Mouse (Mus musculus): ENCODE data around the gene Exosc7. TPM values are rescaled to one million over a fixed set of nuclear protein-coding genes. Genes with fewer than 3 reads are reported as not detected.

Exosc7 gene
- polyA plus RNA-seq, 1 experiment from 2014 or later: 146 TPM

GRCm38 (mm10) chr9:123124413-123124981 lies 11.5 kb downstream of the Exosc7 start:
- ATAC-seq (replicated peaks; ENCODE audit: low FRiP score, low TSS enrichment, low read depth) (no peak), DNase-seq (ENCODE audit: low spot score) (no peak)
- Histone ChIP-seq H3K4me3 (ENCODE audit: low read depth, low read length) (no peak overlapping the region), H3K9me3 (ENCODE audit: control insufficient read depth, low read length) (no peaks in the 10 kb centered on the region), H3K9ac (ENCODE audit: low read length) (no peak overlapping the region), H3K4me2 (ENCODE audit: low read length) (no peak overlapping the region), H3K36me3 (ENCODE audit: control insufficient read depth, insufficient read depth, low read length) (peaks cover 78% of the 10 kb centered on the region), H3K27ac (ENCODE audit: low read depth) (no peak overlapping the region), H3K4me1 (replicated peaks; ENCODE audit: control insufficient read depth, insufficient read depth, low read length) (no peaks in the 10 kb centered on the region), H3K27me3 (replicated peaks; ENCODE audit: control insufficient read depth, insufficient read depth, low read length) (no peaks in the 10 kb centered on the region)
- 93% methylated on average over 2 of the region's 2 CpGs for WGBS

DNA sequence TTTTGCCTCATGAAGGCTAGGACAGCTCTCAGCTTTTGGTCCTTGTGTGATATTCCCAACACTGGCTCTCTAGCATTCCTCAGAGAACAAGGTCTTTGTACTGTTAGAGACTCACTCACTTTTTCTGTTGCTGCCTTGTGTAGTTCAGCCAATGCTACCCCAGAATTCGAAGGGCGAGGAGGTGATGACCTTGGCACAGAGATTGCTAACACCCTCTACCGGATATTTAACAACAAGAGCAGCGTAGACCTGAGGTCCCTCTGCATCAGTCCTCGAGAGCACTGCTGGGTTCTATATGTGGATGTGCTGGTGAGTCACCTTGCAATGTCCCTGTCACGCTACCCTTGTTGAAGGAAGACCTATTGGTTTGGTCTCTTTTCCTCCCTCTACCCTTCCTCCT lies 14.6 kb downstream of the Exosc7 start:
- peaks cover 84% of the 10 kb centered on the region for H3K36me3 ChIP-seq (ENCODE audit: control insufficient read depth, insufficient read depth, low read length)

DNA sequence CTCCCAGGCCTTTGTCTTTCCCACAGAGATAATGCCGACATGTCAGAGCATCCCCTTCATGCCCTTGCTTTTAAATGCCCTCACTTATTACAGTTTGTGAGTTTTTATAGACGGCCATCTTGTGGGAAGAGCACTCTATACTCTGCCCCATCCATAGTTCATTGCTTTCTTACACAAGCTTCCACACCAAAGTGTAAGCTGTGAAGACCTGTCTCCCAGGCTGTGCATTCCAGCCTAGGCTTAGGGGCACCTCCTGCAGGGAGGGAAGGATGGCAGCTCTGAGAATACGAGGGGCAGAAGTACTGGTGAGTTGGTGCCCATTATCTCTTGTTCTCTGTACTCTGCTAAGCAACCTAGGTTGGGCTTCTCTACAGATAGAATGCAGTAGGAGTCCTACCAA lies 20.0 kb downstream of the Exosc7 start:
- no peak for DNase-seq (ENCODE audit: low spot score)
- H3K27ac ChIP-seq (ENCODE audit: low read depth): no peak overlapping the region

More for the DNA sequence above, 14.6 kb downstream of the Exosc7 start:
- Histone ChIP-seq H3K9ac (ENCODE audit: low read length) (no peak overlapping the region), H3K4me1 (replicated peaks; ENCODE audit: control insufficient read depth, insufficient read depth, low read length) (no peaks in the 10 kb centered on the region), H3K4me3 (ENCODE audit: low read depth, low read length) (no peak overlapping the region), H3K4me2 (ENCODE audit: low read length) (no peak overlapping the region), H3K27me3 (replicated peaks; ENCODE audit: control insufficient read depth, insufficient read depth, low read length) (no peaks in the 10 kb centered on the region), H3K27ac (ENCODE audit: low read depth) (no peak overlapping the region), H3K9me3 (ENCODE audit: control insufficient read depth, low read length) (no peaks in the 10 kb centered on the region)
- no peak for ATAC-seq (replicated peaks; ENCODE audit: low FRiP score, low TSS enrichment, low read depth)
- WGBS: 90% methylated on average over 6 of the region's 6 CpGs
- no peak for DNase-seq (ENCODE audit: low spot score)

GRCm38 (mm10) chr9:123136953-123137682 lies 24.1 kb downstream of the Exosc7 start:
- H3K9me3 ChIP-seq (ENCODE audit: control insufficient read depth, low read length): no peaks in the 10 kb centered on the region
- DNase-seq (ENCODE audit: low spot score) (no peak), ATAC-seq (replicated peaks; ENCODE audit: low FRiP score, low TSS enrichment, low read depth) (no peak)
- 0 out of 2 replicates have a peak, but pooled peaks cover 3% of the 10 kb centered on the region for H3K4me1 ChIP-seq (replicated peaks; ENCODE audit: control insufficient read depth, insufficient read depth, low read length)
- H3K36me3 ChIP-seq (ENCODE audit: control insufficient read depth, insufficient read depth, low read length): peaks cover 76% of the 10 kb centered on the region
- H3K4me3 ChIP-seq (ENCODE audit: low read depth, low read length): no peak overlapping the region
- 88% methylated on average over 7 of the region's 7 CpGs for WGBS
- no peak overlapping the region for H3K9ac ChIP-seq (ENCODE audit: low read length)
- no peaks in the 10 kb centered on the region for H3K27me3 ChIP-seq (replicated peaks; ENCODE audit: control insufficient read depth, insufficient read depth, low read length)
- no peak overlapping the region for H3K4me2 ChIP-seq (ENCODE audit: low read length)
- no peak overlapping the region for H3K27ac ChIP-seq (ENCODE audit: low read depth)

More for the DNA sequence above, 20.0 kb downstream of the Exosc7 start:
- no peak overlapping the region for H3K9ac ChIP-seq (ENCODE audit: low read length)
- H3K9me3 ChIP-seq (ENCODE audit: control insufficient read depth, low read length): no peaks in the 10 kb centered on the region
- no peaks in the 10 kb centered on the region for H3K4me1 ChIP-seq (replicated peaks; ENCODE audit: control insufficient read depth, insufficient read depth, low read length)
- 86% methylated on average over 3 of the region's 3 CpGs for WGBS
- no peaks in the 10 kb centered on the region for H3K27me3 ChIP-seq (replicated peaks; ENCODE audit: control insufficient read depth, insufficient read depth, low read length)
- no peak overlapping the region for H3K4me3 ChIP-seq (ENCODE audit: low read depth, low read length)
- ATAC-seq (replicated peaks; ENCODE audit: low FRiP score, low TSS enrichment, low read depth): no peak
- no peak overlapping the region for H3K4me2 ChIP-seq (ENCODE audit: low read length)
- peaks cover 99% of the 10 kb centered on the region for H3K36me3 ChIP-seq (ENCODE audit: control insufficient read depth, insufficient read depth, low read length)

GRCm38 (mm10) chr9:123138891-123139474 lies 26.0 kb downstream of the Exosc7 start:
- H3K9me3 ChIP-seq (ENCODE audit: control insufficient read depth, low read length): peaks cover 9% of the 10 kb centered on the region; the same call in 1 of the 2 replicates
- 55% methylated on average over 5 of the region's 5 CpGs for WGBS
- ATAC-seq (replicated peaks; ENCODE audit: low FRiP score, low TSS enrichment, low read depth): peak; percentile 51; the same call in 1 of the 2 replicates
- peak; percentile 55 for DNase-seq (ENCODE audit: low spot score)
- H3K4me2 ChIP-seq (ENCODE audit: low read length): no peak overlapping the region
- peak overlapping the region; percentile 30; the same call in 1 of the 2 replicates for H3K27ac ChIP-seq (ENCODE audit: low read depth)
- peaks cover 57% of the 10 kb centered on the region for H3K36me3 ChIP-seq (ENCODE audit: control insufficient read depth, insufficient read depth, low read length)
- no peaks in the 10 kb centered on the region for H3K27me3 ChIP-seq (replicated peaks; ENCODE audit: control insufficient read depth, insufficient read depth, low read length)
- H3K4me3 ChIP-seq (ENCODE audit: low read depth, low read length): no peak overlapping the region
- no peak overlapping the region for H3K9ac ChIP-seq (ENCODE audit: low read length)
- H3K4me1 ChIP-seq (replicated peaks; ENCODE audit: control insufficient read depth, insufficient read depth, low read length): 0 out of 2 replicates have a peak, but pooled peaks cover 3% of the 10 kb centered on the region

- Histone ChIP-seq H3K9ac (ENCODE audit: low read length) (no peak overlapping the region), H3K4me3 (ENCODE audit: low read depth, low read length) (no peak overlapping the region), H3K27me3 (replicated peaks; ENCODE audit: control insufficient read depth, insufficient read depth, low read length) (no peaks in the 10 kb centered on the region), H3K4me2 (ENCODE audit: low read length) (no peak overlapping the region), H3K9me3 (ENCODE audit: control insufficient read depth, low read length) (peaks cover 12% of the 10 kb centered on the region; the same call in 1 of the 2 replicates), H3K36me3 (ENCODE audit: control insufficient read depth, insufficient read depth, low read length) (peaks cover 47% of the 10 kb centered on the region), H3K4me1 (replicated peaks; ENCODE audit: control insufficient read depth, insufficient read depth, low read length) (0 out of 2 replicates have a peak, but pooled peaks cover 3% of the 10 kb centered on the region), H3K27ac (ENCODE audit: low read depth) (no peak overlapping the region)
- 87% methylated on average over 4 of the region's 4 CpGs for WGBS
- DNase-seq (ENCODE audit: low spot score) (no peak), ATAC-seq (replicated peaks; ENCODE audit: low FRiP score, low TSS enrichment, low read depth) (no peak)
Observed at GRCm38 (mm10) chr9:123139887-123140614, 27.0 kb downstream of the Exosc7 start.

DNA sequence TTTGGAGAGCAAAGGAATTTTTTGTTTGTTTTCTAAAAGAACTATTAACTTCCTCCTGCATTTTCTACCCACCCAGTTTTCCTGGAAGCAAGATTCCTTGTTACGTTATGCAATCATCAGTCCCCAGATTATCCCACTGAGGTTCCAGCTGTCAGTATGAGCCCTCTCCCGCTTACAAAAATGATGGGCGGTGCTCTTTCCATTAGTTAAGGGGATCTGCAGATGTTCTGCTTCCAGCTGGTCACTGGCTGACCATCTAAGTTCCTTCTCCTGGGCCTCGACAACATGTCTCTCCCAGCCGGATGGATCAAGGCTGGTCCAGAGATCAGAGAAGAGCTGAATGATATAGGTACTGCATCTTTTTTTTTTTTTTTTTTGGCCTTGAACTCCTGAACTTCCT lies 35.4 kb downstream of the Exosc7 start:
- H3K36me3 ChIP-seq (ENCODE audit: control insufficient read depth, insufficient read depth, low read length): no peaks in the 10 kb centered on the region
- no peaks in the 10 kb centered on the region for H3K4me1 ChIP-seq (replicated peaks; ENCODE audit: control insufficient read depth, insufficient read depth, low read length)
- H3K4me3 ChIP-seq (ENCODE audit: low read depth, low read length): no peak overlapping the region
- 62% methylated on average over 5 of the region's 5 CpGs for WGBS
- H3K4me2 ChIP-seq (ENCODE audit: low read length): no peak overlapping the region
- peaks cover 11% of the 10 kb centered on the region; the same call in 1 of the 2 replicates for H3K9me3 ChIP-seq (ENCODE audit: control insufficient read depth, low read length)
- H3K9ac ChIP-seq (ENCODE audit: low read length): no peak overlapping the region
- peak overlapping the region; percentile 22; the same call in 1 of the 2 replicates for H3K27ac ChIP-seq (ENCODE audit: low read depth)
- no peaks in the 10 kb centered on the region for H3K27me3 ChIP-seq (replicated peaks; ENCODE audit: control insufficient read depth, insufficient read depth, low read length)
- ATAC-seq (replicated peaks; ENCODE audit: low FRiP score, low TSS enrichment, low read depth) (no peak), DNase-seq (ENCODE audit: low spot score) (no peak)

- Histone ChIP-seq H3K9me3 (ENCODE audit: control insufficient read depth, low read length) (0 out of 2 replicates have a peak, but pooled peaks cover 2% of the 10 kb centered on the region), H3K4me2 (ENCODE audit: low read length) (no peak within 1 kb of the TSS), H3K4me3 (ENCODE audit: low read depth, low read length) (no peak within 1 kb of the TSS), H3K4me1 (replicated peaks; ENCODE audit: control insufficient read depth, insufficient read depth, low read length) (no peaks in the 10 kb centered on the region), H3K27ac (ENCODE audit: low read depth) (no peak within 1 kb of the TSS), H3K9ac (ENCODE audit: low read length) (no peak within 1 kb of the TSS), H3K36me3 (ENCODE audit: control insufficient read depth, insufficient read depth, low read length) (no peaks in the 10 kb centered on the region), H3K27me3 (replicated peaks; ENCODE audit: control insufficient read depth, insufficient read depth, low read length) (no peaks in the 10 kb centered on the region)
- no peak for DNase-seq (ENCODE audit: low spot score)
- 80% methylated on average over 5 of the region's 5 CpGs for WGBS
- no peak for ATAC-seq (replicated peaks; ENCODE audit: low FRiP score, low TSS enrichment, low read depth)
Observed at GRCm38 (mm10) chr9:123150241-123151020, 37.4 kb downstream of the Exosc7 start, which contains the start of gene Clec3b. TSS of gene Clec3b (plus strand) at chr9:123150946.

All from intestine, embryonic 14.5 days (tissue).